Mouse (Mus musculus) T-cell, adult 66 days (primary cell): ENCODE results near the gene Acp7. TPM values are rescaled to one million over a fixed set of nuclear protein-coding genes. Genes with fewer than 3 reads are reported as not detected.

Experiments used
- total RNA-seq, 2 experiments: library from RNA; stranded (reverse); gene quantifications; 3 replicates in 1 of 2; 4 replicates in 1 of 2; pipeline ENCODE4 v1.2.4; 2023

Acp7 gene
- not detected for total RNA-seq

GRCm38 (mm10) chr7:28631073-28631472 lies at the start of gene Acp7:
Gene Acp7 (minus strand): TSS chr7:28631332.

GRCm38 (mm10) chr7:28597642-28598446 lies 33.3 kb downstream of the Acp7 start, which contains the start of the genes Samd4b and Pak4:
Gene Samd4b (minus strand): TSS chr7:28598144.
Gene Pak4 (minus strand): TSS chr7:28598185.

Other genes starting within 250 kb of the Acp7 start
- gene Med29, start 238.6 kb downstream of the Acp7 start, total RNA-seq, result 10 to 100 TPM; 16.1 to 20.7 TPM
- gene Paf1, start 238.4 kb downstream of the Acp7 start, total RNA-seq, result 100 to 1,000 TPM; 144 to 185 TPM
- 100 to 1,000 TPM; 282 to 300 TPM for gene Gmfg, start 193.9 kb downstream of the Acp7 start, total RNA-seq
- 1 to 10 TPM; 4.3 to 5.1 TPM for gene Lrfn1, start 179.4 kb downstream of the Acp7 start, total RNA-seq
- not detected for gene Ifnl2, start 120.9 kb downstream of the Acp7 start, total RNA-seq
- not detected for gene Ifnl3, start 108.5 kb downstream of the Acp7 start, total RNA-seq
- not detected for gene Sycn, start 90.4 kb downstream of the Acp7 start, total RNA-seq
- not detected for gene Nccrp1, start 84.1 kb downstream of the Acp7 start, total RNA-seq
- gene Samd4b, start 33.2 kb downstream of the Acp7 start, total RNA-seq, result 10 to 100 TPM; 43.9 to 46.4 TPM
- gene Pak4, start 33.1 kb downstream of the Acp7 start, total RNA-seq, result 10 to 100 TPM in 1 of 2 experiments, 1 to 10 TPM in 1; 8.4 to 10.2 TPM
- 1 to 10 TPM; 2.2 to 6.5 TPM for gene Fbxo27, start 61.5 kb upstream of the Acp7 start, total RNA-seq
- gene Fbxo17, start 85.5 kb upstream of the Acp7 start, total RNA-seq, result 10 to 100 TPM; 28.1 to 30.8 TPM
- gene Mrps12, start 110.5 kb upstream of the Acp7 start, total RNA-seq, result 10 to 100 TPM; 19.9 to 31.8 TPM
- gene Sars2, start 110.7 kb upstream of the Acp7 start, total RNA-seq, result 10 to 100 TPM; 16.8 to 22.5 TPM
- gene Ccer2, start 124.8 kb upstream of the Acp7 start, total RNA-seq, result under 1 TPM in 1 of 2 experiments, not detected in 1; 0.56 TPM
- gene Sirt2, start 135.4 kb upstream of the Acp7 start, total RNA-seq, result 10 to 100 TPM; 60.4 to 69.7 TPM
- gene Nfkbib, start 136.2 kb upstream of the Acp7 start, total RNA-seq, result 10 to 100 TPM; 64.6 to 71.2 TPM
- 100 to 1,000 TPM; 166 to 180 TPM for gene Rinl, start 157.6 kb upstream of the Acp7 start, total RNA-seq
- gene Hnrnpl, start 177.2 kb upstream of the Acp7 start, total RNA-seq, result 100 to 1,000 TPM; 583 to 612 TPM
- 10 to 100 TPM; 62.2 to 67.9 TPM for gene Ech1, start 193.9 kb upstream of the Acp7 start, total RNA-seq
- 10 to 100 TPM; 14.9 to 16.6 TPM for gene Lgals4, start 202.5 kb upstream of the Acp7 start, total RNA-seq
- gene Lgals7, start 232.5 kb upstream of the Acp7 start, total RNA-seq, result not detected